Mouse (Mus musculus) T-helper 2 cell (primary cell): Measurements from ENCODE around the gene Rps15.

Experiments used
- in situ Hi-C: fragments of 300-600 bp; cut with MboI, MseI; formaldehyde crosslinking; loops from one replicate; pipeline ENCODE4 v1.15.1; 2025; ENCODE audit warnings: high pct_unique_total_duplicates

Rps15 gene

DNA sequence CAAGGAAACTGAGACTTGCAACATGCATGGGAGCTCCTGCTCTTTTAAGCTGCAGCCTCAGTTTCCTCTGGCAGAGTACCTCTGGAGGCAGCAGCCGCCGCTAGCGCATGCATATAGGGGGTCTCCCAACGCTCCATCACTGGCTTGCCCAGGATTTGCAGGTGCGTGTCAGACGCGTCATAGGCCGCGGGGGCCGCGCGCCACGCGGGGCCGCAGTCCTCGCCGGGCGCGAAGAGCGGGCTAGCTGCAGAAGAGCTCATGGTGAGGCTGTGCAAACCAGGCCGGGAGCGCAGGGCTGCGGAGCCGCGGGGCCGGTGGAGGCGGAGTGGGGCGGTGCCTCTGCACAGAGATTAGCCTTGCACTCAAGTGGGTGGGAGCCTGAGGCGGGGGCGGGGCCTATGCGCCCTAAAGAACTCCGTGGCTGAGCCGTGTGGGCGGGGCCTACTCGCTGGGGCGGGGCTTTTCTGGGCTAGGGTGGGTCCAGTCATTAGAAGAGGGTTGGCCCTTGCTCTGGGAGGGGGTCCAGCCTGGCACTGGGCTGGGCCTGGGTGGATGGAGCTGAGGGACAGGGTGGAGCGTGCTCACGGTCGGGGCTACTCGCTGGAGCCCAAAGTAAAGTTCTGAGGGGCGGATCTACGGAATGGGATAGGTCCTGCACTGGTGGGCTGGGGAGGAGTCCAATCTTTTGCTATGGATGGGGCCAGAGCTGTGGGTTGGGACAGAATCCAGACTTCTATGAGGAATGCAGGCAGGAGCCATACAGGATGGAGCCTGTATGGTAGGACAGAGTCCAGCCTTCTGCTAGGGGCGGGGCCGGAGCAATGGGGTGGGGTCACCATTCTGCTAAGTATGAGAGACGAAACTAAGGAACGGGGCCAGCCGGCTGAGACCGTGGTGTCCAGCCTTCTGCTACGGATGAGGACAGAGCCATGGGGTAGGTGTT is 31.3 kb upstream of the Rps15 start, which contains the start of the genes Gamt and Dazap1:
Gamt (minus strand) TSS at position 371 of the 943 bp plus-strand sequence.
Dazap1 (plus strand) TSS at position 845 of the 943 bp plus-strand sequence.
- in situ Hi-C loops: no loop called here

- in situ Hi-C loops: no loop called here
These were observed 30.7 kb upstream of the Rps15 start for GRCm38 (mm10) chr10:80261585-80261968.

GRCm38 (mm10) chr10:80262169-80262568 is 30.1 kb upstream of the Rps15 start:
- in situ Hi-C loops: no loop called here

DNA sequence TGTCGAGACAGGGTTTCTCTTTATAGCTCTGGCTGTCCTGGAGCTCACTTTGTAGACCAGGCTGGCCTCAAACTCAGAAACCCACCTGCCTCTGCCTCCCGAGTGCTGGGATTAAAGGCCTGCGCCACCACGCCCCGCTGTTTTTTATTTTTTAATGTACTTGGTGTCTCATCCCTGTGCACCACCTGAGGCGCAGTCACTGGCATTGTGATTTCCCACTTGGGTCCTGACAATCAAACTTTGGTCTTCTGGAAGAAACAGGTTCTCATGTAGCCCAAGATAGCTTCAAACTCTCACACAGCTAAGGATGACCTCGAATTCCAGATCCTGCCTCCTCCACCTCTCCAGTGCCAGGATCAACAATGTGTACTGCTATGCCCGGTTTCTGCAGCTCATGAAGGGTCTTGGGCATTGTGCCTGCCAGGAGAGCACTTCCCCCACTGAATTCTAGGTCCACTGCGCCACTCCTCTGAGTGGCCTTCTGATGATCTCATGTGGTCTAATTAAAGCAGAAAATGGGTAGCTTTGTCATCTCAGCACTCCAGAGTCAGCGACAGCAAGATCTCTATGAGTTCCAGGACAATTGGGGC is 29.4 kb upstream of the Rps15 start:
- in situ Hi-C loops: no loop called here

GRCm38 (mm10) chr10:80264341-80265148 is 27.7 kb upstream of the Rps15 start:
- in situ Hi-C loops: no loop called here

DNA sequence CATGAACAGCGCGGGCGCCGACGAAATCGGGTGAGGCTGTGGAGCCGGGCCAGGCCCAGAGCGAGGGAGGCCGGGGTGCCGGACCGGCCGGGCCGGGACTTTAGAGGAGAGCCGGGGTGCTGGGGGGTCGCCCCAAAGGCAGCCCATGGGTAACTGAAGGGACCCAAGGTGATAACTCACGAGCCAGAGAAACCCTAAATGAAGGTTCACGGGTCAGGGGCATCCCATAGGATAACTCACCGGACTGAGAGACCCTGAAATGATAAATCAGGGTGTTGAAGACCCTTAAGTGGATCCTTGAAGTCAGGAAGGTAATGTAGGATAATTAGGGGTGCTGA is 27.1 kb upstream of the Rps15 start:
- in situ Hi-C loops: no loop called here

DNA sequence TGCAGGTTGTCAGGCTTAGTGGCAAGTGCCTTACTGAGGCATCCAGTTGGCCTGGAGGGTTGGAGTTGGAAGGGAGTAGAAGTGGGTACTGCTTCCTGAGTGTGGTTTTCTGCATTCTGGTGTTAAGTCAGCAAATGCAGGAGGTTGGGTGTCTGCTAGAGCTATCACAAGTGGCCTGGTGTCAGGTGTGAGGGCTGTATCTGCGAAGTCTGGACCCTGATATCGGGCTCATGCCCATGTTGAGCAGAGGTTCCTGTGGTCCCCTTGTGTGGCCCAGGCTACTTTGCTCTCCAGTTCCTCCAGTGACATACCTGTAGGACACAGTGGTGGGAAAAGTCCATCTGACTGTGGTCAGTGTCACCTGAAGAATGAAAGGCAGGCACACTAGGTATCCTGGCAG is 22.2 kb upstream of the Rps15 start:
- in situ Hi-C loops: no loop called here

DNA sequence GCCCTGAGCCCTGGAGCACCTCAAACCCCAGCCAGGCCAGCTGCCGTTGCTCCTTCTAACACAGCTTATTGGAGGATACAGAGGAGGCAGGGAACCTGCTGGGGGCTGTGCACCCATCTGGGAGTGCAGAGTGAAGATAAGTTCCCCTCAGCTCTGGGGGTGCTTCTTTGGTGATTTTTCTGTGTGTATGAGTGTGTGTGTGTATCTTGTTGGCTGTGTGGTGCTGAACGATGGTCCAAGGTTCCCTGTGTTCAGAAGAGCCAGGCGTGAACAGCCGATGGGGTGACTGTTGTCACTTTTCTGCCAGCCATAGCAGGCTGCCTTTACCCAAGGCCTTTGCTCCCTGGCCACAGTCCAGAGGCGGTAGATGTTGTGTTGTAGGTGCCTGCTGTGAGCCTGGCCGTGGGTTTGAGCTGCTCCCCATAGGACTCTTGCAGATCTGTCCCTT is 21.5 kb upstream of the Rps15 start:
- in situ Hi-C loops: no loop called here

DNA sequence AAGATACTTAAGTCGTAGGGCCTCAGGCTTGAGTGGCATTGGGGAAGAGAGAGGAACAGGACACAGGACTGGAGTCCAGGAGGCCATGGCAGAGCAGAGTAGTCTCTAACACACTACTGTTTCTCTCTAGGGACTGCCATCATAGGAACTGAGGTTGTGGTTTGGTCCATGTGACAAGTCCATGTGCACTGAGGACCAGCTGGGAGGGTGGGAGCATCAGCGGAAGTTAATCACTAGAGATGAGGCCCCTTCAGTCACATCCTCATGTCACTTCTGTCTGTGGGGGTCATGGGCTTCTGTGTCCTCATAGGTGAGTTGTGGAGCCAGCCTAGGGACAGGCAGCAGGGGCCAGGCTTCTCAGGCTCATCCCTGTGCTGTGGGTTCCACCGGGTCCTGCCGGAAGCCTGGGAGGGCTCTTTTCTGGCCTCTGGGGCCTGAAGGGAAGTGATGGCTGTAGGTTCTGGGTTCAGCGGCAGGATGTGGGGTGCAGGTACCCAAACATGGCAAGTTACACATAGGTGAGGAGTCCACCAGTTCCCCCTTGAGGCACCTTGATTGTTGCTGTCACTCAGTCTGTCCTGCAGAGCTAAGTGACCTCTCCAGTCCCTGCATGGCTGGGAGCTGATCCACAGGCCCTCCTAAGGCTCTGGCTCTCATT is 20.9 kb upstream of the Rps15 start:
- in situ Hi-C loops: no loop called here

- in situ Hi-C loops: no loop called here
These were observed 20.2 kb upstream of the Rps15 start for GRCm38 (mm10) chr10:80271870-80272585.

- in situ Hi-C loops: no loop called here
These were observed 18.4 kb upstream of the Rps15 start for GRCm38 (mm10) chr10:80273847-80274246.

GRCm38 (mm10) chr10:80276238-80276637 is 16.0 kb upstream of the Rps15 start:
- in situ Hi-C loops: no loop called here

- in situ Hi-C loops: no loop called here
These were observed 13.9 kb upstream of the Rps15 start for GRCm38 (mm10) chr10:80278390-80278789.

DNA sequence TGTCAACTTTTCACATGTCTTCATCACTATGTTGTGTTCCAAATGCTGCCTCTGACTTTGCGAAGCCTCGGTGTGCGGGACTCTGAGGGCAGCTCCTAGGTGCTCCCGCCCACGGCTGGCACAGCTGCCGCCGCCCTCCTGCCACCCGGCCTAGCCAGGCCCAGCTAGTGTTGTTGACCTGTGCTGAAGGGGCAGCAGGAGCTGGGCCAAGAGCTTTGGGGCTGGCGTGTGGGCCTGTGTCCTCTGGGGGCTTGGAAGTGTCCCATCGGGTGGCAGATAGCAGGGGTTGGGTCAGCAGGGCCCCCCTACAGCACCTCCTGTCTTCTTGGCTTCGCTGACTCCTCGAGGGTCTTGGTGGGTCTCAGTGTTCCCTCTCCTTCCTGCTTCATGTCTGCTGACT is 13.0 kb upstream of the Rps15 start:
- in situ Hi-C loops: no loop called here

DNA sequence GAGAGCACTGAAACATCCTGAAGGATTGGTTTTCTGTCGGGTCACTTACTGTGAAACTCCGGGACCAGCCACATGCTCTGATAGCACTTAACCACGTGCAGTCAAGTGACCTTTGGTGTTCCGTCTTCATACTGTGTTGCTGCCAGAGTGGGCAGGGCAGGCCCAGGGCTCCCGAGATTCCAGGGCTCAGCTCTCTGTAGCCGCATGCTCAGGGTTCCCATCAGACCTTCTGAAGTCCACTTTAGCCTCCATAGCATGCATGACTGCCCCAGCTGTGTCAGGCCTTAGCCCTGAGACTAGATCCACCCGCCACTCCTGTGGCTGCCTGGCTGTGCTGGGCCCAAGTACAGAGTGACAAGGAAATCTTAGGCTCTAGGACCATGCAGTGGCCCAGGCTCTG is 10.9 kb upstream of the Rps15 start:
- in situ Hi-C loops: no loop called here

- in situ Hi-C loops: no loop called here
These were observed 10.3 kb upstream of the Rps15 start for GRCm38 (mm10) chr10:80281921-80282371.

DNA sequence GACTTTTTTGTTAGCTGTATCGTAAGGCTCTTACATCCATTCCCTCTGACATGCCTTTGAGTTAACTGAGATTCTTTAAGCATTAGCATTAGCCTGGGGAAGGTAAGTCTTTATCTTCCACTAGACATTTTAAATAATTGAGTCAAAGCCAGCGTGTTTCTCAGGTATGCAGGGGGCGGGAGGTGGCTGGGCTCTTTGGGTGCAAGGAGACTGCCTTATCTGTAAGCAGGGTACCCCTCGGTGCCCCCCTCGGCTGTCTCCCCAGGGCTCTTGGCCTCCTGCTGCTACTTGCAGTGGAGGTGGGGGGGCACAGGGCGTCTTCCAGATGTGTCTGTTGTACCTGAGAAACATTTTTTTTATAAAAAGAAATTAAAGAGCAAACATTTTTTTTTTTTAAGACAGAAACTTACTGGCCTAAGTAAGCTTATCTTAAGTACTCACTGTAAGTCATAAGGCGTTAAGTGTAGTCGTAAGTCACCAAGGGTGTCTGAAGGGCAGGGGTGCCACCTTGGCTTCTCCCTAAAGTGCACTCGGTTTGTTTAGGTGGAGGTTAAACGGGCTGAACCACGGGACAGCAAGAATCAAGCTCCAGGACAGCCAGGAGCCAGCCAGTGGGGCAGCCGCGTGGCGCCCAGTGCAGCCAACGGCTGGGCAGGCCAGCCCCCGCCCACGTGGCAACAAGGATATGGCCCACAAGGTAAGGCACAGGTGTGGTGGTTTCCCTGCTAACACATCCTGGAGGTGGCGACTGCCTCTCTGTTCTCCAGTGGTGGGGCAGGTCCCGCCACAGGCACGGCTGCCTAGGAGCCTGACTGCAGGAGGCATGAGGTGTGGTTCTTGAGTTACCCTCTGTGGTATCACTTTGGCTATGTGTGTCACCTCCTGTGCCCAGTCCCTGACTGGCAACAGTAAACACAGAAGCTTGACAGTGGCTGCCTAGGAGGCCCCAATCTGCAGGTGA is 9.5 kb upstream of the Rps15 start:
- in situ Hi-C loops: no loop called here

GRCm38 (mm10) chr10:80285222-80286070 is 6.8 kb upstream of the Rps15 start:
- in situ Hi-C loops: no loop called here

DNA sequence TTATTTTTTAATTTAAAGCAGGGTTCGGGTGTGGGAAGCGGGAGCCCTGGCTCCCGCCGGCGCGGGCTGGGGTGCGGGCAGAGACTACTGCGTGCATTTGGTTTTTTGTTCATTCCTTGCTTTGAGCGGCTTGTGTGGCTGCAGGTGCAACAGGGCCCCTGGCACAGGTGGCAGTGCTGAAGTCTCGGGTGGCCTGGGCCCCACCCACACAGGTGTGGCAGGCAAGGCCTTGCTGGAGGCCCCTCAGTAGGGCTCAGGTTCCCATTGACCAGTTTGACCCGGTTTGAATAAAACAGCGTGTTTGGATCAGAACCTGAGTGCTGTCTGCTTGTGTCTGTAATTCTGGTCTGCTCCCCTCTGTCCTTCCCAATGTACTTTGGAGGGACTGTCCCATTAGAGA is 4.2 kb upstream of the Rps15 start:
- in situ Hi-C loops: no loop called here
